Mouse (Mus musculus) CH12.LX (cell line): ENCODE measurements at regions not wholly inside any gene's neighbourhood (a gene's known extent, or its start where the extent isn't known, plus 50 kb on each side); places are given as distances from the start of the nearest gene placed in this dataset.

ENCODE experiments used
- DNase-seq: peaks from one replicate; pipeline ENCODE4 v3.0.0-alpha.2; 2013; ENCODE audit errors: extremely low read depth
- H3K27ac ChIP-seq: 2 replicates; pipeline ENCODE4 v1.5.1; 2012; ENCODE audit warnings: low read depth, mild to moderate bottlenecking, control low read depth, moderate library complexity; ENCODE audit not compliant: insufficient read depth
- H3K27me3 ChIP-seq: replicated peaks from 2 replicates; pipeline ENCODE3; 2012; ENCODE audit warnings: inconsistent platforms
- H3K36me3 ChIP-seq, 2 experiments: replicated peaks in 1 of 2; 2 replicates each; pipeline versions ENCODE3 to v1.6.1; 2012; ENCODE audit warnings: inconsistent platforms in 1 of 2, low read length in 1 of 2, mild to moderate bottlenecking in 1 of 2, mixed read lengths in 1 of 2, moderate library complexity in 1 of 2; ENCODE audit not compliant: control insufficient read depth in 1 of 2, insufficient read depth in 1 of 2
- H3K4me1 ChIP-seq, 2 experiments: 2 replicates each; pipeline ENCODE4 v1.6.1; 2012; ENCODE audit warnings: inconsistent platforms in 1 of 2, moderate library complexity in 1 of 2; ENCODE audit not compliant: insufficient read depth in 2 of 2, control insufficient read depth in 1 of 2
- H3K4me2 ChIP-seq: 2 replicates; pipeline ENCODE4 v1.6.1; 2012; ENCODE audit warnings: low read depth, mild to moderate bottlenecking, control low read depth; ENCODE audit not compliant: poor library complexity, insufficient read depth, severe bottlenecking
- H3K4me3 ChIP-seq, 3 experiments: fragments of 150-350 bp in 1 of 3; sonication (generic) in 1 of 3; replicated peaks in 1 of 3; 2 replicates each; pipeline versions ENCODE3 to v1.5.1; 2011 to 2012; ENCODE audit warnings: low read depth in 2 of 3, low read length in 2 of 3, mild to moderate bottlenecking in 2 of 3, moderate library complexity in 2 of 3, control low read depth in 1 of 3, improper control_type of control experiment in 1 of 3, inconsistent platforms in 1 of 3, mixed read lengths in 1 of 3; ENCODE audit not compliant: poor library complexity in 1 of 3
- H3K79me2 ChIP-seq: replicated peaks from 2 replicates; pipeline ENCODE4 v1.6.1; 2012; ENCODE audit warnings: mild to moderate bottlenecking, moderate library complexity; ENCODE audit not compliant: control insufficient read depth, poor library complexity, insufficient read depth, severe bottlenecking; ENCODE audit errors: extremely low read depth
- H3K9ac ChIP-seq: 2 replicates; pipeline ENCODE4 v1.6.1; 2012; ENCODE audit warnings: low read depth, mild to moderate bottlenecking, control low read depth, moderate library complexity; ENCODE audit not compliant: insufficient read depth
- H3K9me3 ChIP-seq: replicated peaks from 2 replicates; pipeline ENCODE3; 2012; ENCODE audit warnings: low read length, inconsistent platforms, mixed read lengths
- CHD1 ChIP-seq: IDR thresholded peaks from 2 replicates; pipeline ENCODE4 v1.6.1; 2012; ENCODE audit warnings: low read depth, low read length, improper control_type of control experiment, inconsistent platforms
- E2F4 ChIP-seq: IDR thresholded peaks from 2 replicates; pipeline ENCODE4 v1.6.1; 2011; ENCODE audit warnings: low read depth, low read length, improper control_type of control experiment; ENCODE audit not compliant: insufficient replicate concordance
- ELF1 ChIP-seq: IDR thresholded peaks from 2 replicates; pipeline ENCODE4 v1.6.1; 2014; ENCODE audit warnings: low read depth, mild to moderate bottlenecking, inconsistent platforms, low read length, improper control_type of control experiment
- EP300 ChIP-seq: IDR thresholded peaks from 2 replicates; pipeline ENCODE4 v1.6.1; 2011; ENCODE audit warnings: low read length, improper control_type of control experiment
- ETS1 ChIP-seq: conservative IDR thresholded peaks from 2 replicates; pipeline ENCODE4 v1.6.1; 2012; ENCODE audit warnings: low read depth, mild to moderate bottlenecking, inconsistent platforms, low read length, improper control_type of control experiment, moderate library complexity
- HCFC1 ChIP-seq: IDR thresholded peaks from 2 replicates; pipeline ENCODE4 v1.6.1; 2012; ENCODE audit warnings: low read depth, mild to moderate bottlenecking, inconsistent platforms, low read length, improper control_type of control experiment
- IRF4 ChIP-seq: IDR thresholded peaks from 2 replicates; pipeline ENCODE4 v1.6.1; 2014; ENCODE audit warnings: low read depth, mild to moderate bottlenecking, inconsistent platforms, low read length, improper control_type of control experiment
- JUND ChIP-seq: conservative IDR thresholded peaks from 2 replicates; pipeline ENCODE4 v1.6.1; 2011; ENCODE audit warnings: low read depth, low read length, improper control_type of control experiment
- MAFK ChIP-seq: IDR thresholded peaks from 2 replicates; pipeline ENCODE4 v1.6.1; 2011; ENCODE audit warnings: low read length, improper control_type of control experiment; ENCODE audit not compliant: insufficient replicate concordance
- MAX ChIP-seq: IDR thresholded peaks from 2 replicates; pipeline ENCODE4 v1.6.1; 2011; ENCODE audit warnings: low read length, improper control_type of control experiment
- MAZ ChIP-seq: IDR thresholded peaks from 2 replicates; pipeline ENCODE4 v1.6.1; 2012; ENCODE audit warnings: low read depth, mild to moderate bottlenecking, inconsistent platforms, low read length, improper control_type of control experiment, moderate library complexity
- MEF2A ChIP-seq: IDR thresholded peaks from 2 replicates; pipeline ENCODE4 v1.6.1; 2014; ENCODE audit warnings: low read depth, mild to moderate bottlenecking, inconsistent platforms, low read length, improper control_type of control experiment, borderline replicate concordance
- MYC ChIP-seq: IDR thresholded peaks from 2 replicates; pipeline ENCODE4 v1.6.1; 2011; ENCODE audit warnings: low read depth, mild to moderate bottlenecking, improper control_type of control experiment, low read length
- NRF1 ChIP-seq: IDR thresholded peaks from 2 replicates; pipeline ENCODE4 v1.6.1; 2014; ENCODE audit warnings: low read depth, mild to moderate bottlenecking, inconsistent platforms, low read length, improper control_type of control experiment, moderate library complexity
- POLR2A ChIP-seq: IDR thresholded peaks from 2 replicates; pipeline ENCODE4 v1.6.1; 2011; ENCODE audit warnings: low read depth, mild to moderate bottlenecking, improper control_type of control experiment, low read length
- POLR2AphosphoS2 ChIP-seq: IDR thresholded peaks from 2 replicates; pipeline ENCODE4 v1.6.1; 2011; ENCODE audit warnings: low read depth, low read length, improper control_type of control experiment
- SMC3 ChIP-seq: IDR thresholded peaks from 2 replicates; pipeline ENCODE4 v1.6.1; 2011; ENCODE audit warnings: low read depth, low read length, improper control_type of control experiment
- UBTF ChIP-seq: IDR thresholded peaks from 2 replicates; pipeline ENCODE4 v1.6.1; 2012; ENCODE audit warnings: low read depth, mild to moderate bottlenecking, inconsistent platforms, low read length, improper control_type of control experiment, moderate library complexity
- USF1 ChIP-seq: IDR thresholded peaks from 2 replicates; pipeline ENCODE4 v1.6.1; 2014; ENCODE audit warnings: low read depth, mild to moderate bottlenecking, inconsistent platforms, low read length, improper control_type of control experiment
- ZNF384 ChIP-seq: IDR thresholded peaks from 2 replicates; pipeline ENCODE4 v1.6.1; 2012; ENCODE audit warnings: low read depth, low read length, improper control_type of control experiment, inconsistent platforms
- dilution Hi-C: fragments of 300-500 bp; cut with MboI; formaldehyde crosslinking; loops from 2 replicates; pipeline ENCODE4 v1.14.3; 2020; ENCODE audit warnings: low sequenced_read_pairs; ENCODE audit not compliant: extremely low pct_unique_long_range_greater_than_20kb, extremely low pct_ligation_motif_present
- in situ Hi-C: fragments of 300-500 bp; cut with MboI; formaldehyde crosslinking; loops from 3 replicates; pipeline ENCODE4 v1.14.3; 2019; ENCODE audit warnings: low sequenced_read_pairs, low pct_ligation_motif_present, low pct_unique_long_range_greater_than_20kb, mixed read lengths

GRCm38 (mm10) chr3:3000199-3000598 lies 2750.4 kb upstream of the Gm8797 start:
- TF ChIP-seq ZNF384 (no peak), ELF1 (no peak), JUND (no peak), MAFK (no peak), USF1 (no peak), POLR2AphosphoS2 (no peak), ETS1 (no peak), EP300 (no peak), E2F4 (no peak), NRF1 (no peak), UBTF (no peak), IRF4 (no peak)
- Histone ChIP-seq H3K27me3 (no peaks in the 10 kb centered on the region), H3K36me3 (no peaks in the 10 kb centered on the region), H3K4me2 (no peak overlapping the region), H3K4me1 (no peaks in the 10 kb centered on the region; a peak in 1 of 4 replicates), H3K9me3 (peaks cover 4% of the 10 kb centered on the region), H3K27ac (no peak overlapping the region), H3K9ac (no peak overlapping the region), H3K79me2 (no peaks in the 10 kb centered on the region), H3K4me3 (no peak overlapping the region)
- DNase-seq: peak; percentile 45
- in situ Hi-C loops: no loop called here
- dilution Hi-C loops: no loop called here

GRCm38 (mm10) chr3:3001224-3001623 lies 2749.4 kb upstream of the Gm8797 start:
- H3K4me3 ChIP-seq: no peak overlapping the region
- no peak overlapping the region for H3K4me2 ChIP-seq
- no peaks in the 10 kb centered on the region for H3K27me3 ChIP-seq
- no peaks in the 10 kb centered on the region for H3K79me2 ChIP-seq
- H3K4me1 ChIP-seq: no peaks in the 10 kb centered on the region; a peak in 1 of 4 replicates
- TF ChIP-seq SMC3 (no peak), MAX (no peak), POLR2AphosphoS2 (no peak), POLR2A (no peak), MAZ (no peak), MYC (no peak), CHD1 (no peak), HCFC1 (no peak), MEF2A (no peak), MAFK (no peak)
- H3K36me3 ChIP-seq: no peaks in the 10 kb centered on the region
- no peak overlapping the region for H3K27ac ChIP-seq
- H3K9ac ChIP-seq: no peak overlapping the region
- no peak for DNase-seq
- in situ Hi-C loops (no loop called here), dilution Hi-C loops (no loop called here)
- H3K9me3 ChIP-seq: peaks cover 11% of the 10 kb centered on the region
